Mouse (Mus musculus) hindlimb bud, embryonic 11.5 days (tissue): ENCODE measurements around the gene Atl3.
A peak's percentile ranks its signal among the peaks of the same experiment; 100 is the strongest.
"Not testable (repeated sequence)": the region's sequence is repeated elsewhere in the genome, so short reads cannot be mapped to it uniquely, and the experiment has no call there.

Experiments used
- DNase-seq: peaks from one replicate; pipeline ENCODE4 v3.0.0-alpha.2; 2012; ENCODE audit warnings: low read depth, low spot score; ENCODE audit errors: extremely low spot score

Gene Atl3

GRCm38 (mm10) chr19:7496070-7496469 lies 2.2 kb downstream of the Atl3 start:
- DNase-seq, result not testable (repeated sequence)

GRCm38 (mm10) chr19:7498816-7499215 lies 5.0 kb downstream of the Atl3 start:
- no peak for DNase-seq

GRCm38 (mm10) chr19:7500701-7501100 lies 6.9 kb downstream of the Atl3 start:
- no peak for DNase-seq

- DNase-seq, result no peak
Observed at GRCm38 (mm10) chr19:7502432-7502831, 8.6 kb downstream of the Atl3 start.

- DNase-seq, result no peak
Observed at GRCm38 (mm10) chr19:7506321-7506720, 12.5 kb downstream of the Atl3 start.

GRCm38 (mm10) chr19:7508026-7508425 lies 14.2 kb downstream of the Atl3 start:
- no peak for DNase-seq

GRCm38 (mm10) chr19:7516437-7516836 lies 22.6 kb downstream of the Atl3 start:
- DNase-seq, result no peak

GRCm38 (mm10) chr19:7521619-7522018 lies 27.8 kb downstream of the Atl3 start:
- DNase-seq, result no peak

- no peak for DNase-seq
Observed at GRCm38 (mm10) chr19:7522856-7523255, 29.0 kb downstream of the Atl3 start.

GRCm38 (mm10) chr19:7523292-7523691 lies 29.5 kb downstream of the Atl3 start:
- no peak for DNase-seq

- no peak for DNase-seq
Observed at GRCm38 (mm10) chr19:7523781-7524180, 29.9 kb downstream of the Atl3 start.

- no peak for DNase-seq
Observed at GRCm38 (mm10) chr19:7524879-7525278, 31.0 kb downstream of the Atl3 start.

- peak; percentile 31 for DNase-seq
Observed at GRCm38 (mm10) chr19:7528639-7529428, 35.0 kb downstream of the Atl3 start.

GRCm38 (mm10) chr19:7531906-7532305 lies 38.1 kb downstream of the Atl3 start:
- no peak for DNase-seq

- no peak for DNase-seq
Observed at GRCm38 (mm10) chr19:7533891-7534290, 40.1 kb downstream of the Atl3 start.

GRCm38 (mm10) chr19:7548924-7549323 lies 55.1 kb downstream of the Atl3 start:
- no peak for DNase-seq

GRCm38 (mm10) chr19:7551550-7552300 lies 57.9 kb downstream of the Atl3 start:
- no peak for DNase-seq

GRCm38 (mm10) chr19:7552301-7552673 lies 58.4 kb downstream of the Atl3 start:
- no peak for DNase-seq

GRCm38 (mm10) chr19:7553441-7553840 lies 59.6 kb downstream of the Atl3 start:
- DNase-seq, result no peak

GRCm38 (mm10) chr19:7554881-7555280 lies 61.0 kb downstream of the Atl3 start:
- DNase-seq, result no peak

- no peak for DNase-seq
Observed at GRCm38 (mm10) chr19:7556641-7557040, 62.8 kb downstream of the Atl3 start.

GRCm38 (mm10) chr19:7557328-7557822 lies 63.5 kb downstream of the Atl3 start, which contains the start of gene Pla2g16:
Pla2g16 (plus strand) TSS chr19:7557459.
- no peak for DNase-seq
